Mouse (Mus musculus): ENCODE measurements around the gene Umad1.

The Umad1 gene

GRCm38 (mm10) chr6:8373051-8373450 lies 114.0 kb downstream of the Umad1 start:
- no peak for DNase-seq

DNA sequence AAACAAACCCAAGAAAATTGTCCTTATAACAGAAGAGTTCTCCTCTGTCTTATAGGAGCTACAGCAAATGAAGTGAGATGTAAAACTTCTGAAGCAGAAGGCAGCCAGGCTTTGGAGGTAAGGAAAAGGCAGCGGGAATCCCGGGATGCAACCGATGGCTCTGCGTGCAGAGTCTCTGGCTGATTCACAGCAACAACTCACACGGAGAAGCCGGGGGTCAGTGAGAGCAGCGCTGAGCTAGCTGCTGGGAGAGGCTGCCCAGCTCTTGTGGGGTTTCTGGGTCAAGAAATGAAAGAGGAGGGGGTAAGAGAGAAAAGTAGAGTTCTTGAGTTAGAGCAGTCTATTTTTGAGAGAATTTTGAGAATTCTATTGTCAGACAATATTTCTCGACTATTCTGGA lies 114.8 kb downstream of the Umad1 start:
- DNase-seq: peak; percentile 22 to 29

DNA sequence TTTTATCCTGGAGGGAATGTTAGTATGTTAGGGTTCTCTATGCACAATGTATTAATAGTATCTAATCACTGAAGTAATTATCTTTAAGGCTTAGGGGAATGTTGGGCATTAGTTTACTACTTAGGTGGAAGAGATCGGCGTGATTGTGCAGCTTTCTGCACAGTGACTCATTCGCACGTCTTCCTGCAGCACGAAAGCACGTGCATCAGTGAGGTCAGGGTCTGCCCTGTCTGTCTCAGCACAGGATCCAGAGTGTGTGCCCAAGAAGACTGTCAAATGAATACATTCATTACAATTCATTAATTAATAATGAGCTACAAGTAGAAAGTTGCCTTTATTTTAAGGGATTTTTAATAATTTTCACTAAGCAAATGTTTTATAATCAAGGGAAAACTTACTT lies 115.2 kb downstream of the Umad1 start:
- DNase-seq: no peak

DNA sequence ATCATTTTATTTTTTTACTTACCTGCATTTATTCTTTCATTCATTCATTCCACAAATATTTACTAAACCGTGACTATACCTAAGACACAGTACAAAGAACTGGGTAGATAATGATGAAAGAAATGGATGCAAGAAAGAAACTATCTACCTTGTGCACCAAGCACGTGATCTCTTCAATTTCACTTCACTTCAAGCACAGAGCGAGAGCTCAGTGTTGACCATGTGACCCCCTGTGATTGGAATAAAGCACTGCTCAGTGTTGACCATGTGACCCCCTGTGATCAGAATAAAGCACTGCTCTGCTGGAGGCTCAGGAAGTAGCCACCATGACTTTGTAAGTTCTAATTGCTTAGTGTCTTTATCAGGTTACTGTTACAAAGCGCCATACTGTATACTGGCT lies 115.6 kb downstream of the Umad1 start:
- no peak for DNase-seq

GRCm38 (mm10) chr6:8376351-8376750 lies 117.3 kb downstream of the Umad1 start:
- no peak for DNase-seq

DNA sequence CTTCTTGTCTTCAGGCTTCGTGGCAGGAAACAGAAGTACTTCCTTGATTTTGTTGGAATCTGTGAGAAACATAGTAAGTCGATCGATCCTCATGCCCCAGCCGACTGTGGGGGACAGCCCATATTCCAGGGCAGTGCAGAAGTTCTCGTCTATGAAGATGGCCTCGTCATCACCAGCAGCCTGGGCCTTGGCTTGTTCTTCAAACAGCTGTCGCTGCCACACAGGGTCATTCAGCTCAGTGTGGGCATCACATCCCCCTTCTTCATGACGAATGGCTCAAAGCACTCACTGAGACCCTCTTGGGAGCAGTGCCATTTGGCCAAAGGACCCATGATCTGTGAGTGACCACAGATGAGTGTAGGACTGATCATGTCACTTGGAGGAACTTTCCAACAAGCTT lies 118.6 kb downstream of the Umad1 start:
- DNase-seq: no peak

- no peak for DNase-seq
Observed at GRCm38 (mm10) chr6:8389307-8389706, 130.2 kb downstream of the Umad1 start.

DNA sequence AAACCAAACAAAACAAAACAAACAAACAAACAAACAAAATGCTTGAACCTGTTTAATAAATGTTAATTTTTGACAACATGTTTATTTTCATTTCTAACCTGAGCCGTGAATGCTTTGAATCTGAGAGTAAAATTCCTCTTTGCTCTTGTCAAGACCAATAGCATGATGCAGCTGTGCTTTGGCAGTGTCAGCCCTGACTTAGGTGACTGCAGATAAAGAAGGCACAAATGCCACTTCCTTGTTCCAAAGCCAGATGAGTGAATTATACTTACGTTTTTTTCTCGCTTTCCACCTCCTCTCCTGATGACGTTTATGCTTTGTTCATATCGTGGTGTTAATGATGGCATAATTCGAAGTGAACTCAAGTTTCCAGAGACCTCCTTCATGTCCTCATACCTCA lies 131.2 kb downstream of the Umad1 start:
- no peak for DNase-seq

GRCm38 (mm10) chr6:8390935-8391334 lies 131.8 kb downstream of the Umad1 start:
- DNase-seq: no peak

GRCm38 (mm10) chr6:8393029-8393428 lies 133.9 kb downstream of the Umad1 start:
- DNase-seq: no peak

DNA sequence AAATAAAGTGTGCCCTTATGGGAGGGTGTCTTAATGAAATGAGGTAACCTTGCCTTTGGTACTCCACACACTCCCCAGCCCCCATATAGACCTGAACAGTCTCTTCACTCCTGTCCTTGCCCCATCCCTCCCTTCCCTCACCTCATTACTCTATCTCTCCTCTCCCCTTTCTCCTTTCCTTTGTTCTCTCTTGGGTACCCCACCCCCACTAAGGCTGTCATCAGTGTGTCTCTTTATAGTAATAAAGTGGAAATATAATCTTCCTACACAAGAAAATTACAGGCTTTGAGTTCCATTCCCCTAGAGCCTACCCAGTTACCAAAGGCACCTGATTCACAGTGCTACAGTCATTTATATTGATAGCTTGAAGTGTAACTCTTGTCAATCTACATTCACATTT lies 135.0 kb downstream of the Umad1 start:
- DNase-seq: no peak

DNA sequence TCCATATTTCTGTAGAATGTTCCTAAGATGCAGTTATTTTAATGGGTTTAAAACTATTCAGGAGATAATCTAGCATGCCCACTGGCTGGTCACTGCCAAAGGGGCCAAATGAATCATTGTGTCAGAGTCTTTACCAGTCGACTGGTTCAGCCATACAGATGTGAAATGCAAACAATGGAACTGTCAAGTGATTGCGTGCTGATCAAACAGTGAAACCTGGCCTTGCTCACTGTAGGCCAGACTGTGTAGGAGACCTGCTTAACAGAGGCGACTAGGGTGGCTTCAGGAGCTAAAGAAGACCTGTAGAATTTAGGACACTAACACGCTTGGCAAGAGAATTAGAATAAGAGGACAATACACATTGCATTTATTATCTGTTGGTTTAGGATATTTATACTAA lies 136.0 kb downstream of the Umad1 start:
- DNase-seq: no peak

DNA sequence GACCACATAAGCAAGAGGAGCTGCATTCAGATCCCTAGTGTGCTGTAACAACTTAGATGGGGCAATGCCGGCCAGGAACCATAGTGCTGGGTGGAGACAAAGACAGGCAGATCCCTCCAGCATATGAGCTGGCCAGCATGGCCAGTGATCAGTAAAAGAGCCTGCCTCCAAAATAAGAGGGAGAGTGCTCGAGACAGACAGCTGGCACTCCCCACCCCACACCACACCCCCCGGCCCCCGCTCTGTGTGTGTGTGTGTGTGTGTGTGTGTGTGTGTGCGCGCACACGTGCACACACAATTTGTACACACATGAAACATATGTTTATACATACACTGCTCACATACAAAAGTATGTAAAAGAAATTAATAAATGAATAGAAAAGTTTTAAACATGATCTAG lies 138.2 kb downstream of the Umad1 start:
- no peak for DNase-seq

DNA sequence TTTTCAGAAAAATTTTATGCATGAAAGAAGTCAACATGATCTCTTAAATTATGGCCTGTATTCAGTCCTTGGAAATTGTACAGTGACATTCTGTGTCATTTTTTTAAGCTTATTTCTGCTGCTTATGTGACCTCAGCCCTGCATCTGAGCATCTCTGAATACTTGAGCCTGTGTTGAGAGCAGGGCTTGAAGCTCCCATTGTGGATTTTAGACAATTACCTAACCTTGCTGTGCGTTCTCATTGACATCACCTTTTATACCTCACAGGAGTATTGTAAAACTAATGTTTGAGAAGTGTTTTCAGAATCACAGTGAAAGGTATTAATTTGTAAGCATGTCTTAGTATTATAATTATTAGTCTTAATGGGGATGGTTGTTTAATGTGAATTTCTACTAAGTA lies 140.6 kb downstream of the Umad1 start:
- no peak for DNase-seq

DNA sequence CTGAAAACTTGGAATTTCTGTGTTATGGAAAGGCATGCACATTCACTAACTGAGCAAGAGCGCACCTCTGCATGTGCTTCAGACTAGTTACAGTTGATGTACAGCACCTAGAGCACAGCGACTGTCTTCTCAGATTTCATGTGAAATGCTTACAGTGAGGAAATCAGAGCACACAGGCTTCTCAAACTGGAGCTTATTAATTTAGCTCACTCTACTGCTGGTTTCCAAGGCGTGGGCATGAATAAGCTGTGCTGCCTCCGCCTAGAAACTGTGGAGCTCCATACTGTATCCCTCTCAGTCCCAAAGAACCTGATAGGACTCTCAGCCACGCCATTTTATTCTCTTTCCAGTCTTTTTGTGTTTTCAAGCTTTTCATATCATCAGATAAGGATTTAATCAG lies 144.0 kb downstream of the Umad1 start:
- no peak for DNase-seq

DNA sequence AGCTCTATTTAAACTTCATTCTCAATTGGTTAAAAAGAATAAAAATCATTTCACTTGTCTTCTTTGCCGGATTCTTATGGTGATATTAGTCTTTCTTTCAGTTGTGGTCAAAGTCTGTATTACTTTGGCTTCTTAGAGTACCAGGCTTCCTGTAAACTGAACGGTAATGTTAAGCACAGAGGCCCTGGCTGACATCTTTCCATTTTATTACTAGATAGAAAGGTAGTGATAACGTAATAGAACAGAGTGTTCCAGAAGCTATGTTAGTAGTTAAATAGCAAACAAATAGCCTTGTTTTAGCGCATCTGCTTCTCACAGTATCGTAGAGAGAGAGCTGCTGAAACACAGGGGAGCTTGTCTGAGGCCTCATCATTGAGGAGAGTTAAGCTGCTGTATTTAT lies 146.8 kb downstream of the Umad1 start:
- DNase-seq: no peak

- no peak for DNase-seq
Observed at GRCm38 (mm10) chr6:8408332-8408731, 149.2 kb downstream of the Umad1 start.

DNA sequence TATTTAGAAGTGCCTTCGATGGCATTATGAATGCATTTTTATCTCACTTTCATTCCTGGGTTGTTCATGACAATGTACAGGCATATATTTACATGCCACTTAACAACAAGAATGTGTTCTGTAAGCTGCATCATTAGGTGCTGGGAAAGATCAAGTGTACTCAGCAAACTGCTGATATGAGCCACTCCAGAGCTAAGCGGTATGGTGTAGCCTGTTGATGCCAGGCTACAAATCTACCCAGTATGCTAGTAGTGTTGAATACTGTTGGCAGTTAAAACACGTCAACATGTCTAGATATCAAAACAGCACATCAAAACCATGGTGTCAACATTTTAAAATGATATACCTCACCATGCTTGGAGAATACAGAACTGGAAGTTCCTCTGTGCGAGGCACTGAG lies 150.8 kb downstream of the Umad1 start:
- no peak for DNase-seq

DNA sequence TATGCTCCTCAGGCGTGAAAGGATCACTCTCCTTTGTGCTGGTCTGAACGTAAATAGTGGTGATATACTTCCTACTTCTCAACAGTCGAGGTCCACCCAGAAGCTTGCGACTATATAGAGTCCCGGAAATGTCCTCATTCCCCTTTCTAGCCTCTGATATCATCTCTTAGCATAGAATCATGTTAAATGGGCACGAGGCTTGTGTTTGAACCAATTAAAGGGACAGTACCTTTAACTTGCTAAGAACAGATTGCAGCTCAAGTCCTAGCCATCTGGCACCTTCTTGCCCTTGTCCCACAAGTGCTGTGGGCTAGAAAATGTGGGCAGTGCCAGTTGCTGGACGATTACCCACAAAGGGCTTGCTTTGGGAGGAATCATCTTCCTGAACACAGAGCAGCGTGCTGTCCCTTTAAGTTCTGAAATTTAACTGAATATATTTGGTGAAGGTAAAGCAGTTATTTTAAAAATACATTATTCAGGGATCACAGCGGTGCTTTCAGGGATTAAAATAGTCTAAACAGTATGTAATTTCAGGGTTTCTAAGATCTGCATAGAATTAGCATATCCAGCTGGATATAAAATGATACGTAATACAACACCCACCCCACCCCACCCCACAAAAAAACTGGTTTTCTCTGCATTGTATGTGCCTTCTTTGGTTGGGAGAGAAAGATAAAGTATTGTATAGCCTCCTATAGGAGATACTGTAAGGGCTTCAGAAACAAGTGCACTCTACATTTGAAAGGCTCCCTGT lies 153.9 kb downstream of the Umad1 start:
- DNase-seq: no peak

- DNase-seq: peak; percentile 37 to 53
Observed at GRCm38 (mm10) chr6:8414020-8414419, 154.9 kb downstream of the Umad1 start.

DNA sequence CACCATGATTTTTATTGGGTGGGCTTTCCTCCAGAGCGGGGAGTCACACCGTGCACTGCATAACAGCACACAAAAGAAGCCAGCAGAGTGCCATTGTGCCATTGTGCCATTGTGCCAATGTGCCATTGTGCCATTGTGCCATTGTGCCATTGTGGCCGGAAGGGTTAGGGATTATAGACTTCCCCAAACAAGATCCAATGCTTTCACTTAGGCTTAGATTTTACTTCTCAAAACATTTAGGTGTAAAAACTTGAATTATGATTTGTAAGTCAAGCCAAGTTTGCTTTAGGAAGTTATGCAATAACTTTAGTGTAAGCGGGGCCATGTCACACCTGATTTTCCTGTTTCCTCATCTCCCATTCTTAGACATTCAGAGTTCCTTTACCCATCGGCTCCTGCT lies 156.7 kb downstream of the Umad1 start:
- DNase-seq: no peak

DNA sequence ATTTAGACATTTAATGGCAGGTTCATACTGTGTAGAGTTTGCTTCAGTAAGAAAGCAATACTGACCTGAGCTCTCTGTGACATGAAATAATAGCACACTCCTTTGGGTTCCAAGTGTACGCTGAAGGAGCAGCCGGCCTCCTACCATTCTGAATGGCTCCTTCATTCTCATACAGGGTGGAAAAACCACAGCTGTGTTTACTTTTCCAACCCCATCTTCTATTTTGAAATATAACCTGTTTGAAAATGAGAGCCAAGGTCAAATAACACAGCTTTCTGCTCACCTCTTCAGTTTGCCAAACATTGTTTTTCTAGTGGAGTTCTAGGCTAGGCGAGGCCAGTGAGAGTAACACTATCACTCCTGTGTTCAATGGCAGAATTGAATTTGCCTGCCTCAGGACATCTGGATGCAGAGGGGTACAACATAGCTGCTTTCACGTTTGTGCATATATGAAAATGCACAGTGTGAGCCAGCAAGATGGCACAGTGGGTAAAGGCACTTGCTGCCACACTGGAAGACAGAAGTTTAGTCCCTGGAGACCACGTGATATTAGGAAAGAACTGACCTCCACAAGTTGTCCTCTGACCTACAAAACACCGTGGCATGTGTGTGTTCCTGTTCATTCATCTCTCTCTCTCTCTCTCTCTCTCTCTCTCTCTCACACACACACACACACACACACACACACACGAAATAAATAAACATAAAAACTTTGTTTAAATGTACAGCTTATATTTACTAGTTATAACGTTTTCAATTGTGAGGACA lies 157.9 kb downstream of the Umad1 start:
- DNase-seq: no peak

DNA sequence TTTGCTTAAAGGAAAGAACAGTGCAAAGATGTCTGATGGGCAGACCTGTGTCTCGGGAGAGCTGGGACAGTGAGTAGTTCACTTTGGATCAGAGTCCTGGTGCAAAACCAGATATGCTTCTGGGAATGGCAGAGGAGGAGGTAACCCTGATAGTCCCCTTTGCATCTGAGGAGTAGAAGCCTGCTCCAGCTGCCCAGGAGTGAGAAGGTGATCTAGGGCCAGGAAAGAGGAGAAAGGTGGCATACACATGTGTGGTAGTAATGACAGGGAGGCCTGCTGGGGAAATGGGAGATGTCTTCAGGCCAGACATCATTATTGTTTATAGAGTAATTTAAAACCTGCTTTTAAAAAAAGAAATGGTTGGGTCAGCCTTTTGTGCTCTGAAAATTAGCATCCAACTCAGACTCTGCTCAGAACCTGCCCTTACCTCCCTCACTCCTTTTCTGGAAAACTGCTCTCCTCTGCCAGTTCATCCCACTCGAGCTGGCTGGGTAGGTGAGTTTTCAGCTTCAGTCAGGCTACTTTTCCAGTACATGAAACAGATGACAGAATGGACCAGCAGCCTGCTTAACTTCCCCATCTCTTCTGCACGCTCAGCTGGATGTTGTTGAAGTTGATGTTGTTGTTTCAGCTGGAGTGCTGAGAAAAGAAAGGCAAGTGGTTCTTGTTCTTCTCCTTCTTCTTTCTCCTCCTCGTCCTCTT lies 160.5 kb downstream of the Umad1 start:
- DNase-seq: no peak

DNA sequence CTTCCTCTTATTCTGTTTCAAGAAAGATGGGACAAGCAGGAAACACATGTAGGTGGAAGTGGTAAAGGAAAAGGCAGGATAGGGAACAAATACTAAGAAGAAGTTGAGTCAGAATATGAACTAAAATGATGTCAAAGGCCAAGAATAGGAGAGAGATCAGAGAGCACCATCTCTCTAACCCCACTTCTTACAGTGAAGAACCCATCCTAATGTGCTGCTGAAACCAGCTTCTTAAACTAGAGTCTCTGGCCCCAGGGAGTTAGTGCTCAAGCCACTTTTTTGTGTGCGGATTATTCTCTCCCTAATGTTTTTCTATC lies 161.1 kb downstream of the Umad1 start:
- no peak for DNase-seq
